Mouse (Mus musculus) erythroblast, embryonic 14.5 days (primary cell): Measurements from ENCODE around the gene Gfod2.

Experiments
- GATA1 ChIP-seq: IDR thresholded peaks from 2 replicates; pipeline ENCODE4 v1.6.1; 2012; ENCODE audit warnings: low read length, inconsistent platforms, mixed read lengths
- TAL1 ChIP-seq: IDR thresholded peaks from 3 replicates; pipeline ENCODE4 v1.6.1; 2012; ENCODE audit warnings: low read length, inconsistent platforms, mixed read lengths

- no peak for TF ChIP-seq GATA1
- TF ChIP-seq TAL1 = no peak
These were observed 46.9 kb upstream of the Gfod2 start for GRCm38 (mm10) chr8:105805346-105805745.
